Mouse (Mus musculus): ENCODE data around the gene Hemgn. TPM values are rescaled to one million over a fixed set of nuclear protein-coding genes. Genes with fewer than 3 reads are reported as not detected.

The Hemgn gene
- polyA plus RNA-seq, 1 experiment from 2014 or later = 0.73 TPM

DNA sequence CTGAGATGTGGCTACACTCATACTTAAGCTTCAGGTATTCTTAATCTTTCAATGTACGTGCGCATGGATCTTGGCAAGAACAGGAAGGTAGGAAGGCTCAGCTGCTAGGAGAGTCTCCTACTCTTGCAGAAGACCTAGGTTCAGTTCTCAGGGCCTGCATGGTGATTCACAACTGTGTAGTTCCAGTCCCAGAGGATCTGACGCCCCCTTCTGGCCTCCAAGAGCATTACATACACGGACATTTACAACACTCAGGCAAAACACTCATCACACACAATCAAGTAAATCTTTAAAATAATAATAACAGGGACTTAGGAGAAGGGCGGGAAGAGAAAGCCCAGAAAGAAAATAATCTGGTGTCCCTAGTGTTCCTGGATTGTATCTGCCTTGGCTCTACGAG is 38.9 kb downstream of the Hemgn start:
- Histone ChIP-seq H3K27ac (ENCODE audit: low read depth, low read length) (no peak overlapping the region), H3K4me1 (ENCODE audit: control insufficient read depth, insufficient read depth, low read length) (no peaks in the 10 kb centered on the region; the same call in 1 of the 2 replicates), H3K4me3 (ENCODE audit: low read length) (peak overlapping the region; percentile 22; the same call in 1 of the 2 replicates), H3K9ac (ENCODE audit: low read depth, low read length) (0 out of 2 replicates have a peak overlapping the region, but pooled peaks have one; percentile 40), H3K27me3 (ENCODE audit: control insufficient read depth, insufficient read depth, low read length) (no peaks in the 10 kb centered on the region), H3K36me3 (ENCODE audit: control insufficient read depth, insufficient read depth, low read length) (peaks cover 17% of the 10 kb centered on the region), H3K4me2 (replicated peaks; ENCODE audit: low read depth, low read length) (peak overlapping the region; percentile 50), H3K9me3 (ENCODE audit: control insufficient read depth, low read length) (no peaks in the 10 kb centered on the region)
- ATAC-seq (ENCODE audit: low FRiP score, low TSS enrichment) = no peak
- WGBS = 58% methylated on average over 6 of the region's 6 CpGs

DNA sequence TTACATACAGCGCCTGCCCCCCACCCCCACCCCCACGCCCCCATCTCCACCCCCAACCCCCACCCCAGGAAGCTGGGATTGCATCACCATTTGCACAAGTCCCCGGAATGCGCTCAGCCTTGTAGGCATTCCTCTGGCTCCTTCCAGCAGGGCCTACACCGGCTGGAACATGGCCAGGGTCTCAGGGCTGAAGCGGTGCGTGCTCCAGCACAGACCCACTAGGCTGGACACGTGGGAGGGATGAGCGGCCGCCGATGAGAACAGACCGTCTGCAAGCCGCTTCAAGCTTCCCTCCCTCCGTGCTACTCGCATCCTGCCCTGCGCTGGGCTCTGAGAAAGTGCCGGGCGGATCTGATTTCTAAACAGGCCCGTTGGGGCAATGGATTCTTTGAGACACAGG is 42.3 kb downstream of the Hemgn start:
- H3K9ac ChIP-seq (ENCODE audit: low read depth, low read length) = peak overlapping the region; percentile 34; the same call in 1 of the 2 replicates
- no peak overlapping the region; the same call in 1 of the 2 replicates for H3K4me3 ChIP-seq (ENCODE audit: low read length)
- ATAC-seq (ENCODE audit: low FRiP score, low TSS enrichment) = peak; percentile 87
- no peaks in the 10 kb centered on the region for H3K36me3 ChIP-seq (ENCODE audit: control insufficient read depth, insufficient read depth, low read length)
- 3% methylated on average over 19 of the region's 19 CpGs for WGBS
- no peaks in the 10 kb centered on the region for H3K9me3 ChIP-seq (ENCODE audit: control insufficient read depth, low read length)
- H3K27ac ChIP-seq (ENCODE audit: low read depth, low read length) = no peak overlapping the region
- H3K27me3 ChIP-seq (ENCODE audit: control insufficient read depth, insufficient read depth, low read length) = no peaks in the 10 kb centered on the region
- H3K4me2 ChIP-seq (replicated peaks; ENCODE audit: low read depth, low read length) = peak overlapping the region; percentile 34
- no peaks in the 10 kb centered on the region; the same call in 1 of the 2 replicates for H3K4me1 ChIP-seq (ENCODE audit: control insufficient read depth, insufficient read depth, low read length)

DNA sequence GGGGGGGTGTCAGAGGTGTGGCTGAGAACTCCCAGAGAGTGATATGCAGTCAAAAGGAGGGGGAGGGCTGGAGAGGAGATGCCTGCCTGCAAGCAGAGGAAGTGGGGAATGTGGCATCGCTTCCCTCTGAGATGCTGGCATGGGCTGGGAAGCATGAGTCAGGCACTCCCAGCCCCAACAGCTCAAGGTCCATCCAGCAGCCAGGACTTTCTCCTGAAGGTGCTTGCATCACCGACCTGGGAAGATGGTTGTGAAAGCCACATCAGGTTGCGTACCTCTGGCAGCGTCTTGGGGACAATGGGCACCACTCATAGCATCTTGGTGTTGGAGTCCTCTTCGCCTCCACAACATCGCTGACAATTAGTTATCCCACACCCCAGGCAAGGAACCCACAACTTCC is 42.9 kb downstream of the Hemgn start:
- Histone ChIP-seq H3K27me3 (ENCODE audit: control insufficient read depth, insufficient read depth, low read length) (no peaks in the 10 kb centered on the region), H3K36me3 (ENCODE audit: control insufficient read depth, insufficient read depth, low read length) (no peaks in the 10 kb centered on the region), H3K4me1 (ENCODE audit: control insufficient read depth, insufficient read depth, low read length) (no peaks in the 10 kb centered on the region; the same call in 1 of the 2 replicates), H3K4me2 (replicated peaks; ENCODE audit: low read depth, low read length) (no peak overlapping the region), H3K27ac (ENCODE audit: low read depth, low read length) (no peak overlapping the region), H3K9me3 (ENCODE audit: control insufficient read depth, low read length) (no peaks in the 10 kb centered on the region), H3K9ac (ENCODE audit: low read depth, low read length) (no peak overlapping the region), H3K4me3 (ENCODE audit: low read length) (no peak overlapping the region)
- no peak for ATAC-seq (ENCODE audit: low FRiP score, low TSS enrichment)
- 47% methylated on average over 6 of the region's 6 CpGs for WGBS

DNA sequence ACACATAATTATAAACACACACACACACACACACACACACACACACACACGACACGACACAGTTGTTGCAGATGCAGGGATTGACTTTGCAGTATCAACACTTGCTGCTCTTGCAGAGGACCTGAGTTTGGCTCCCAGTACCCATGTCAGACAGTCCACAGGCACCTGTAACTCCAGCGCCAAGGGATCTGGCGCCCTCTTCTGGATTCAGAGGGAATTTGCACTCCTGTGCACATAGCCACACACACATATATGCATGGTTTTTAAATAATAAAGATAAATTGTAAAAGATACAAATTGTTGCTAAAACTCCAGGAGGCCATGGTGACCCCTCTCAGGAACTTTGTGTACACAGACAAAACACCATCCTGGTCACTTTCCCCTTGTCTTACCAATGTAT is 44.2 kb downstream of the Hemgn start:
- no peak for ATAC-seq (ENCODE audit: low FRiP score, low TSS enrichment)
- H3K9ac ChIP-seq (ENCODE audit: low read depth, low read length) = no peak overlapping the region
- no peak overlapping the region for H3K27ac ChIP-seq (ENCODE audit: low read depth, low read length)
- no peaks in the 10 kb centered on the region for H3K9me3 ChIP-seq (ENCODE audit: control insufficient read depth, low read length)
- H3K36me3 ChIP-seq (ENCODE audit: control insufficient read depth, insufficient read depth, low read length) = no peaks in the 10 kb centered on the region
- no peaks in the 10 kb centered on the region; the same call in 1 of the 2 replicates for H3K4me1 ChIP-seq (ENCODE audit: control insufficient read depth, insufficient read depth, low read length)
- 67% methylated on average over 4 of the region's 4 CpGs for WGBS
- H3K27me3 ChIP-seq (ENCODE audit: control insufficient read depth, insufficient read depth, low read length) = no peaks in the 10 kb centered on the region
- H3K4me3 ChIP-seq (ENCODE audit: low read length) = no peak overlapping the region
- no peak overlapping the region for H3K4me2 ChIP-seq (replicated peaks; ENCODE audit: low read depth, low read length)

DNA sequence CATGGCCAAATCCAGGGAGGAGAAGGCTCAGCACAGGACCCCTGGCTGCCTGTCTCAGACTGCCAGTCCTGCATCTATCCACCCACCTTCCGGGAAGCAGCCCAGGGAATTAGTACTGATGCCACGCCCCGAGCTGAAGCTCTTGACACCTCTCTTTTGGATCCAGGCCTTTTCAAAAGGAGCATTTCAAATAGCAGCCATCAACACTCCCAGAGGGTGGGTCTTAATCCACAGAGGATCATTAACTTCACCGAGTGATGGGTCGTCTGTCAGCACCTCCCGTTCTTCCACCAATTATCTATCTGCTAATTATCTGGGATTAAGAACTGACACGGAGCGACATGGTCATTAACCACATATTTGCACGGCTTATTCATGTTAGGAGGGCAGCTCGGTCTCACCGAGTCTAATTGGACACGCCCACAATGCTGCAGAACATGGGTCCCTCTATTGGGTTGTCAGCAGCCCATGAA is 45.8 kb downstream of the Hemgn start:
- no peaks in the 10 kb centered on the region for H3K9me3 ChIP-seq (ENCODE audit: control insufficient read depth, low read length)
- WGBS = 7% methylated on average over 12 of the region's 12 CpGs

DNA sequence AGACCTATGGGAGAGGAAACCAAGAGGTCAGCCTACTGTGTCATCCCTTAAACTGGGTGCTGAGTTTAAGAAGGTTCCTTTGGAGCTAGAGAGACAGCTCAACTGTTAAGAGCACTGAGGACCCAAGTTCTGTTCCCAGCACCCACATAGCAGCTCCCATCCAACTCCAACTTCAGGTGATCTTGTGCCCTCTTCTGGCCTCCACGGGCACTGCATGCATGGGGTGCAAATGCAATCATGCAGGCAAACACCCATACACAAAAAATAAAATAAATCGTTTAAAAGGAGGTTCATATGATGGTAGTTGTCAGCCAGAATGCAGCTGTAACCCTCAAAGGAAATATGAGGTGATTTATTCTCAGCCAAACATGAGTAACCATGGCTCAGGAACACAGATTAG is 48.9 kb downstream of the Hemgn start:
- Histone ChIP-seq H3K36me3 (ENCODE audit: control insufficient read depth, insufficient read depth, low read length) (no peaks in the 10 kb centered on the region), H3K9me3 (ENCODE audit: control insufficient read depth, low read length) (no peaks in the 10 kb centered on the region), H3K27ac (ENCODE audit: low read depth, low read length) (no peak overlapping the region), H3K4me1 (ENCODE audit: control insufficient read depth, insufficient read depth, low read length) (no peaks in the 10 kb centered on the region), H3K4me3 (ENCODE audit: low read length) (no peak overlapping the region), H3K27me3 (ENCODE audit: control insufficient read depth, insufficient read depth, low read length) (no peaks in the 10 kb centered on the region), H3K4me2 (replicated peaks; ENCODE audit: low read depth, low read length) (no peak overlapping the region), H3K9ac (ENCODE audit: low read depth, low read length) (no peak overlapping the region)
- ATAC-seq (ENCODE audit: low FRiP score, low TSS enrichment) = no peak
- 89% methylated on average over 2 of the region's 2 CpGs for WGBS

More for the DNA sequence above, 45.8 kb downstream of the Hemgn start:
- Histone ChIP-seq H3K36me3 (ENCODE audit: control insufficient read depth, insufficient read depth, low read length) (no peaks in the 10 kb centered on the region), H3K27ac (ENCODE audit: low read depth, low read length) (no peak overlapping the region), H3K27me3 (ENCODE audit: control insufficient read depth, insufficient read depth, low read length) (no peaks in the 10 kb centered on the region), H3K4me3 (ENCODE audit: low read length) (no peak overlapping the region), H3K4me2 (replicated peaks; ENCODE audit: low read depth, low read length) (no peak overlapping the region; the same call in 1 of the 2 replicates), H3K9ac (ENCODE audit: low read depth, low read length) (no peak overlapping the region), H3K4me1 (ENCODE audit: control insufficient read depth, insufficient read depth, low read length) (no peaks in the 10 kb centered on the region; the same call in 1 of the 2 replicates)
- ATAC-seq (ENCODE audit: low FRiP score, low TSS enrichment) = no peak

DNA sequence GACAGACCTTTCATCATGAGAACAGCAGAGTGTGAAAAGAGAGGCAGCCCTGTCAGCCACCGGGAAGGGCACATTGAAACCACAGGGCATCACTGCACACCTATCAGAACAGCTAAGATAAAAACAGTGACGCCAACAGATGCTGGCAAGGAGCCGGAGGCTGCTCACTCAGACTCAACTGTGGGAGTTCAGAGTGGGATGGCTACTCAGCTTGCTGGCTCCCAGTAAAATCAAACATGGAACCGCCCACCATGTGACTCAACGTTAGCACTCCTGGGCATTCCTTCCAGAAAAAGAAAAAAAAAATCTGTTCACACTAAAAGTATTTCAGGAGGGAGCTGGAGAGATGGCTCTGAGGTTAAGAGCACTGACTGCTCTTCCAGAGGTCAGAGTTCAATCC is 52.0 kb downstream of the Hemgn start:
- ATAC-seq (ENCODE audit: low FRiP score, low TSS enrichment) = no peak
- 79% methylated on average over 5 of the region's 5 CpGs for WGBS
- Histone ChIP-seq H3K4me2 (replicated peaks; ENCODE audit: low read depth, low read length) (no peak overlapping the region), H3K27me3 (ENCODE audit: control insufficient read depth, insufficient read depth, low read length) (no peaks in the 10 kb centered on the region), H3K27ac (ENCODE audit: low read depth, low read length) (no peak overlapping the region), H3K36me3 (ENCODE audit: control insufficient read depth, insufficient read depth, low read length) (no peaks in the 10 kb centered on the region), H3K9me3 (ENCODE audit: control insufficient read depth, low read length) (no peaks in the 10 kb centered on the region), H3K4me1 (ENCODE audit: control insufficient read depth, insufficient read depth, low read length) (no peaks in the 10 kb centered on the region), H3K9ac (ENCODE audit: low read depth, low read length) (no peak overlapping the region), H3K4me3 (ENCODE audit: low read length) (no peak overlapping the region)

DNA sequence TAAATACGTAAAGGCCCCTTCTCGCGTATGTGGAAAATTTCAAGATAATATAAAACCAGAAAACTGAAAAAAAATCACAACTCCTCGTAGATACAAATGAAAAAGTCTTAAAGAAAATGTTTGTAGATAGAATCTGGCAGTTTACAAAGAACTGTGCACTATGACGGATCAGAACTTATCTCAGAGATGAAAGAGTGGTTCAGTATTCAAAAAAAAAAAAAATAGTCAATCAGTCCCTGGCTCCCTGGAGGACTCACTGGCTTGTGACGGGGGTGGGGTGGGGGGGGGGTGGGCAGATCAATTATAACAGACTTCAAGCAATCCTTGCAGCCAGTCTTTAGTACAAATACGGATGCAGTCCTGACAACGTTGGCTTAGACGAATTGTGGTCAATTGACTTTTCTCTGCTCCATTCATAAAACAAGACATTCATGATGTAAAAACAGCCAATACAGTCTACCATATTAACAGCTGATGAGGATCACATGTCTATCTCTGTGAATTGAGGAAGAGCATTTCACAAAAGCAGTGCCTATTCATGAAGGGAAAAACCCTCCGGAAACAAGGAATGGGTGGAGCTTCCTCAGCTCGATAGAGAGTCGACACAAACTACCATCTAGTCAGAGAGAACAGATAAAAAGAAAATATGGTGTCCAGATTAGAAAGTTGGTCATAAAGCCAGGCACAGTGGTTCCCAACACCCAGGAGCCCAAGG is 53.6 kb downstream of the Hemgn start:
- Histone ChIP-seq H3K4me3 (ENCODE audit: low read length) (no peak overlapping the region), H3K4me1 (ENCODE audit: control insufficient read depth, insufficient read depth, low read length) (no peaks in the 10 kb centered on the region), H3K27ac (ENCODE audit: low read depth, low read length) (no peak overlapping the region), H3K27me3 (ENCODE audit: control insufficient read depth, insufficient read depth, low read length) (0 out of 2 replicates have a peak, but pooled peaks cover 3% of the 10 kb centered on the region), H3K36me3 (ENCODE audit: control insufficient read depth, insufficient read depth, low read length) (no peaks in the 10 kb centered on the region), H3K9ac (ENCODE audit: low read depth, low read length) (no peak overlapping the region), H3K4me2 (replicated peaks; ENCODE audit: low read depth, low read length) (no peak overlapping the region), H3K9me3 (ENCODE audit: control insufficient read depth, low read length) (no peaks in the 10 kb centered on the region)
- WGBS = 75% methylated on average over 12 of the region's 12 CpGs
- ATAC-seq (ENCODE audit: low FRiP score, low TSS enrichment) = no peak

DNA sequence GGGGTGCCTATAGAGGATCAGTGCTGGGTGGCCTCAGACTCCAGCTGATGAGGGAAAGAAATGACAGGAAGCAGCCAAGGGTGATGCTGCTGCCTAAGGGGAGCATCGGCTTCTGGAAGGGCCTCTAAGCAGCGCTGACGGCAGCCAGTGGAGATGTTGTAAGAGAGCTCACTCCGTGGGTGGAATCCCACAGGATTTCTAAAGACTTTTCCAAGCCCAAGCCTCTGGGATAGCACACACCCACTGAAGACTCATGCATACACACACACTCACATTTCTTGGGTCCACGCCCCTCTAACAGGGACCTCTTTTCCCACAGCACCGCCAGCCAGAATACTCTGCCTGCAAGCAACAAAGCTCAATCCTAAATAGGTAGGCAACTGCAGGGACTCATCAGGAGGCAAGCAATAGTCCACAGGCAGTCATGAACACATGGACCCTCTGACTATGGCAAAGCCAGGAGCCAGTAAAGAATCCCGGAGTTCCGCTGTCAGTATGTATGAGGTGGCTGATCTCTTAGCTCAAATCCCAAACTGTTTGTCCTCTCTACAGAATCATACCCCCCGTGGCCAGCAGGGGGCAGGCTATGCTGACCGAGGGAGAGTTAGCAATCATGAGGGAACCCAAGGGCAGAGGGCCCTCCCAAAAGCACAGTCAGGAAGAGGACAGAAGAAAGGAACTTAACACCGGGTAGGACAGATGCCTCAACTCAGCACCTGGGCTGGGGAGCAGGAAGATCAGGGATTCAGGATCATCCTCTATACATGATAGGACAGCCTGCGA is 56.8 kb downstream of the Hemgn start:
- H3K36me3 ChIP-seq (ENCODE audit: control insufficient read depth, insufficient read depth, low read length) = no peaks in the 10 kb centered on the region
- H3K4me3 ChIP-seq (ENCODE audit: low read length) = no peak overlapping the region
- no peak overlapping the region for H3K27ac ChIP-seq (ENCODE audit: low read depth, low read length)
- no peak for ATAC-seq (ENCODE audit: low FRiP score, low TSS enrichment)
- H3K4me2 ChIP-seq (replicated peaks; ENCODE audit: low read depth, low read length) = no peak overlapping the region
- 50% methylated on average over 12 of the region's 12 CpGs for whole genome bisulfite sequencing
- peaks cover 10% of the 10 kb centered on the region for H3K27me3 ChIP-seq (ENCODE audit: control insufficient read depth, insufficient read depth, low read length)
- no peaks in the 10 kb centered on the region for H3K4me1 ChIP-seq (ENCODE audit: control insufficient read depth, insufficient read depth, low read length)
- H3K9ac ChIP-seq (ENCODE audit: low read depth, low read length) = no peak overlapping the region
- H3K9me3 ChIP-seq (ENCODE audit: control insufficient read depth, low read length) = no peaks in the 10 kb centered on the region

Measured in kidney, embryonic 14.5 days (tissue).